In genomic region chr9:3350056-3350455, GRCm38 (mm10) we compare ENCODE assay signal across 18 mouse cellular contexts. TPM values are rescaled to one million over a fixed set of nuclear protein-coding genes. Genes with fewer than 3 reads are reported as not detected.
A peak's percentile ranks its signal among the peaks of the same experiment; 100 is the strongest.
DNase-seq lines count a peak whose midpoint lies in the region; ATAC-seq and TF ChIP-seq lines count a peak whose summit lies in the region.
"Had no signal": no experiment of that assay in that cellular context is flagged by ENCODE, and none has a peak within 500 bp of the region (broad histone marks: within the 10 kb centered on the region; RNA-seq: fewer than 3 reads in every experiment).

No protein-coding gene starts in this region.

- TF ChIP-seq CTCF in hindbrain, postnatal 0 days (IDR thresholded peaks at IDR 0.05; ENCODE audit: low read depth): peak; percentile 39; the same call in 1 of the 2 replicates
- peak; percentile 38 for TF ChIP-seq CTCF in lung, postnatal 0 days (IDR thresholded peaks at IDR 0.05)

- H3K27me3 ChIP-seq in hindbrain, postnatal 0 days (ENCODE audit: insufficient read depth, low read length): no peaks in the 10 kb centered on the region
- no peaks in the 10 kb centered on the region for H3K27me3 ChIP-seq in hindbrain, embryonic 11.5 days (ENCODE audit: control insufficient read depth, insufficient read depth, low read length)
- no peaks in the 10 kb centered on the region for H3K27me3 ChIP-seq in lung, postnatal 0 days (replicated peaks; ENCODE audit: insufficient read depth, low read length)
- H3K27me3 ChIP-seq: forebrain, embryonic 12.5 days; heart, embryonic 15.5 days; hindbrain, embryonic 13.5 days; limb, embryonic 12.5 days; lung, embryonic 15.5 days had no signal

- H3K4me2 ChIP-seq in hindbrain, postnatal 0 days (ENCODE audit: low read depth, low read length): no peak overlapping the region
- H3K4me2 ChIP-seq in hindbrain, embryonic 11.5 days (replicated peaks; ENCODE audit: low read depth, low read length): no peak overlapping the region
- H3K4me2 ChIP-seq in lung, postnatal 0 days (replicated peaks; ENCODE audit: low read depth, low read length): no peak overlapping the region
- H3K4me2 ChIP-seq: forebrain, embryonic 12.5 days; heart, embryonic 15.5 days; hindbrain, embryonic 13.5 days; limb, embryonic 12.5 days; lung, embryonic 15.5 days had no signal

- no peak for TF ChIP-seq EP300 in lung, postnatal 0 days (IDR thresholded peaks at IDR 0.05)

- no peaks in the 10 kb centered on the region for H3K4me1 ChIP-seq in hindbrain, postnatal 0 days (ENCODE audit: insufficient read depth, low read length)
- no peaks in the 10 kb centered on the region for H3K4me1 ChIP-seq in hindbrain, embryonic 11.5 days (replicated peaks; ENCODE audit: control insufficient read depth, insufficient read depth, low read length)
- H3K4me1 ChIP-seq in lung, postnatal 0 days (ENCODE audit: insufficient read depth, low read depth, low read length): no peaks in the 10 kb centered on the region
- no peaks in the 10 kb centered on the region for H3K4me1 ChIP-seq in ES-E14 (ENCODE audit: control insufficient read depth in 2 of 2, insufficient read depth in 2 of 2, low read length in 2 of 2, poor library complexity in 1 of 2)
- H3K4me1 ChIP-seq: forebrain, embryonic 12.5 days; heart, embryonic 15.5 days; hindbrain, embryonic 13.5 days; limb, embryonic 12.5 days; lung, embryonic 15.5 days had no signal

- no peak for DNase-seq in hindbrain, postnatal 0 days (ENCODE audit: low spot score)
- DNase-seq in hindbrain, embryonic 11.5 days (ENCODE audit: low spot score): no peak
- no peak for DNase-seq in lung, postnatal 0 days (ENCODE audit: low spot score)
- no peak for DNase-seq in lung, postnatal 25 days (ENCODE audit: low spot score)
- DNase-seq in ES-E14 (ENCODE audit: low read depth, low spot score): peak; percentile 9
- no peak for DNase-seq in heart, postnatal 4 days
- DNase-seq: cerebellum, adult 18-20 months; kidney, adult 8-10 months; kidney, postnatal 4 days; layer of hippocampus, postnatal 36 days; retina, postnatal 1 day had no signal

- H3K4me3 ChIP-seq in hindbrain, postnatal 0 days (ENCODE audit: low read length): no peak overlapping the region
- H3K4me3 ChIP-seq in hindbrain, embryonic 11.5 days (ENCODE audit: low read depth, low read length): no peak overlapping the region
- H3K4me3 ChIP-seq in lung, postnatal 0 days (ENCODE audit: low read depth, low read length): no peak overlapping the region
- no peak overlapping the region for H3K4me3 ChIP-seq in ES-E14 (ENCODE audit: insufficient read depth in 1 of 2, low read depth in 1 of 2, low read length in 2 of 2, poor library complexity in 1 of 2, severe bottlenecking in 1 of 2)
- H3K4me3 ChIP-seq: forebrain, embryonic 12.5 days; heart, embryonic 15.5 days; hindbrain, embryonic 13.5 days; limb, embryonic 12.5 days; lung, embryonic 15.5 days had no signal

- no peak overlapping the region for H3K27ac ChIP-seq in hindbrain, postnatal 0 days
- no peak overlapping the region for H3K27ac ChIP-seq in hindbrain, embryonic 11.5 days (ENCODE audit: low read depth, low read length)
- H3K27ac ChIP-seq in lung, postnatal 0 days (ENCODE audit: low read length): no peak overlapping the region
- H3K27ac ChIP-seq in ES-E14 (ENCODE audit: insufficient read depth, low read depth, low read length, poor library complexity, severe bottlenecking): no peak overlapping the region
- H3K27ac ChIP-seq: forebrain, embryonic 12.5 days; heart, embryonic 15.5 days; hindbrain, embryonic 13.5 days; limb, embryonic 12.5 days; lung, embryonic 15.5 days had no signal

- in situ Hi-C loops in ES-E14 (cut with MboI; ENCODE audit: low sequenced_read_pairs in 2 of 2, unreplicated experiment in 2 of 2): no loop called here

- 74% methylated on average over 1 of the region's 1 CpGs for WGBS in hindbrain, postnatal 0 days
- WGBS in hindbrain, embryonic 11.5 days: 87% methylated on average over 1 of the region's 1 CpGs
- 74% methylated on average over 1 of the region's 1 CpGs for WGBS in lung, postnatal 0 days

- no peak overlapping the region for H3K9ac ChIP-seq in hindbrain, postnatal 0 days (replicated peaks; ENCODE audit: low read length)
- no peak overlapping the region for H3K9ac ChIP-seq in hindbrain, embryonic 11.5 days (ENCODE audit: low read depth, low read length)
- H3K9ac ChIP-seq in lung, postnatal 0 days (replicated peaks; ENCODE audit: low read depth): no peak overlapping the region
- no peak overlapping the region for H3K9ac ChIP-seq in ES-E14 (ENCODE audit: insufficient read depth, low read depth, low read length, poor library complexity, severe bottlenecking)
- H3K9ac ChIP-seq: forebrain, embryonic 12.5 days; heart, embryonic 15.5 days; hindbrain, embryonic 13.5 days; limb, embryonic 12.5 days; lung, embryonic 15.5 days had no signal

- ATAC-seq in hindbrain, postnatal 0 days: no peak
- no peak for ATAC-seq in hindbrain, embryonic 11.5 days (ENCODE audit: low FRiP score)
- ATAC-seq in lung, postnatal 0 days: no peak
- ATAC-seq in megakaryocyte progenitor cell, adult 5-6 weeks (replicated peaks; ENCODE audit: poor library complexity): peak; percentile 55; the same call in 1 of the 2 replicates
- no peak for ATAC-seq in cerebellum, adult (ENCODE audit: insufficient number of reproducible peaks, low FRiP score, low TSS enrichment)

- no peaks in the 10 kb centered on the region for H3K9me3 ChIP-seq in hindbrain, postnatal 0 days (ENCODE audit: low read length)
- no peaks in the 10 kb centered on the region for H3K9me3 ChIP-seq in hindbrain, embryonic 11.5 days (ENCODE audit: control insufficient read depth, low read length)
- H3K9me3 ChIP-seq in lung, postnatal 0 days (ENCODE audit: low read length): no peaks in the 10 kb centered on the region
- H3K9me3 ChIP-seq in ES-E14 (ENCODE audit: control insufficient read depth, insufficient read depth, low read depth, low read length): no peaks in the 10 kb centered on the region
- H3K9me3 ChIP-seq: forebrain, embryonic 12.5 days; heart, embryonic 15.5 days; hindbrain, embryonic 13.5 days; limb, embryonic 12.5 days; lung, embryonic 15.5 days had no signal

- H3K36me3 ChIP-seq in hindbrain, postnatal 0 days (ENCODE audit: insufficient read depth, low read length): peaks cover 22% of the 10 kb centered on the region
- no peaks in the 10 kb centered on the region; the same call in 1 of the 2 replicates for H3K36me3 ChIP-seq in hindbrain, embryonic 11.5 days (ENCODE audit: control insufficient read depth, insufficient read depth, low read length)
- peaks cover 14% of the 10 kb centered on the region for H3K36me3 ChIP-seq in lung, postnatal 0 days (ENCODE audit: insufficient read depth, low read length)
- H3K36me3 ChIP-seq in ES-E14 (ENCODE audit: control insufficient read depth, insufficient read depth, low read length, poor library complexity, severe bottlenecking): peaks cover 3% of the 10 kb centered on the region

TF ChIP-seq in ES-E14, 5 proteins besides CTCF, POLR2A, EP300 and RAD21:
- no peak for TF ChIP-seq ZNF384 (IDR thresholded peaks at IDR 0.05; ENCODE audit: low read depth, low read length)
- no peak for TF ChIP-seq HCFC1 (IDR thresholded peaks at IDR 0.05; ENCODE audit: borderline replicate concordance, insufficient read depth, low read length)
- no peak for TF ChIP-seq CHD2 (IDR thresholded peaks at IDR 0.05; ENCODE audit: low read depth, low read length)
- no peak for TF ChIP-seq ZC3H11A (IDR thresholded peaks at IDR 0.05; ENCODE audit: borderline replicate concordance, low read depth, low read length)
- TF ChIP-seq MAFK (IDR thresholded peaks at IDR 0.05; ENCODE audit: insufficient read depth, low read depth, low read length): no peak

RNA-seq across cellular contexts. Expression of gene Alkbh8, which starts 15.1 kb away (rescaled TPM):
- total RNA-seq in hindbrain, postnatal 0 days (2014; rRNA removed): 14.4 and 18.4 TPM in 2 replicates
- 41.1 and 44.9 TPM in 2 replicates for polyA plus RNA-seq in hindbrain, postnatal 0 days (2015; fragmentation: Nextera tagmentation; extraction: Ambion mirVana)
- 39.1 and 43.6 TPM in 2 replicates for polyA plus RNA-seq in hindbrain, embryonic 11.5 days (2014; fragmentation: Nextera tagmentation; extraction: Ambion mirVana)
- 8.4 and 9.8 TPM in 2 replicates for polyA plus RNA-seq in lung, postnatal 0 days (2015; fragmentation: Nextera tagmentation; extraction: Ambion mirVana)
- total RNA-seq in ES-E14 (2012; rRNA removed): 17.4 and 19.0 TPM in 2 replicates
- total RNA-seq in megakaryocyte progenitor cell, adult 5-6 weeks (2015): 20.6 and 26.3 TPM in 2 replicates
- 17.9 and 21.5 TPM in 2 replicates for total RNA-seq in megakaryocyte progenitor cell, adult 5-6 weeks (2017)
- total RNA-seq in heart, postnatal 4 days (2021): 10 to 100 TPM; 16.2 to 18.0 TPM

RNA-seq across cellular contexts. Expression of gene Cwf19l2, which starts 53.3 kb away (rescaled TPM):
- 6.0 and 6.1 TPM in 2 replicates for total RNA-seq in hindbrain, postnatal 0 days (2014; rRNA removed)
- polyA plus RNA-seq in hindbrain, postnatal 0 days (2015; fragmentation: Nextera tagmentation; extraction: Ambion mirVana): 8.8 and 10.8 TPM in 2 replicates
- 13.1 and 21.0 TPM in 2 replicates for polyA plus RNA-seq in hindbrain, embryonic 11.5 days (2014; fragmentation: Nextera tagmentation; extraction: Ambion mirVana)
- polyA plus RNA-seq in lung, postnatal 0 days (2015; fragmentation: Nextera tagmentation; extraction: Ambion mirVana): 8.2 and 9.9 TPM in 2 replicates
- 21.2 and 25.4 TPM in 2 replicates for total RNA-seq in ES-E14 (2012; rRNA removed)
- total RNA-seq in megakaryocyte progenitor cell, adult 5-6 weeks (2015): 20.3 and 24.2 TPM in 2 replicates
- total RNA-seq in megakaryocyte progenitor cell, adult 5-6 weeks (2017): 29.5 and 49.5 TPM in 2 replicates
- total RNA-seq in heart, postnatal 4 days (2021): 10 to 100 TPM; 15.2 to 16.5 TPM
